Mouse (Mus musculus) CH12.LX (cell line): ENCODE results near the gene Olfr110. TPM values are rescaled to one million over a fixed set of nuclear protein-coding genes. Genes with fewer than 3 reads are reported as not detected.

Source experiments
- DNase-seq: peaks from one replicate; pipeline ENCODE4 v3.0.0-alpha.2; 2013; ENCODE audit errors: extremely low read depth
- H3K27ac ChIP-seq: 2 replicates; pipeline ENCODE4 v1.5.1; 2012; ENCODE audit warnings: low read depth, mild to moderate bottlenecking, control low read depth, moderate library complexity; ENCODE audit not compliant: insufficient read depth
- H3K27me3 ChIP-seq: replicated peaks from 2 replicates; pipeline ENCODE3; 2012; ENCODE audit warnings: inconsistent platforms
- H3K36me3 ChIP-seq, 2 experiments: replicated peaks in 1 of 2; 2 replicates each; pipeline versions ENCODE3 to v1.6.1; 2012; ENCODE audit warnings: inconsistent platforms in 1 of 2, low read length in 1 of 2, mild to moderate bottlenecking in 1 of 2, mixed read lengths in 1 of 2, moderate library complexity in 1 of 2; ENCODE audit not compliant: control insufficient read depth in 1 of 2, insufficient read depth in 1 of 2
- H3K4me1 ChIP-seq, 2 experiments: 2 replicates each; pipeline ENCODE4 v1.6.1; 2012; ENCODE audit warnings: inconsistent platforms in 1 of 2, moderate library complexity in 1 of 2; ENCODE audit not compliant: insufficient read depth in 2 of 2, control insufficient read depth in 1 of 2
- H3K4me2 ChIP-seq: 2 replicates; pipeline ENCODE4 v1.6.1; 2012; ENCODE audit warnings: low read depth, mild to moderate bottlenecking, control low read depth; ENCODE audit not compliant: poor library complexity, insufficient read depth, severe bottlenecking
- H3K4me3 ChIP-seq, 3 experiments: fragments of 150-350 bp in 1 of 3; sonication (generic) in 1 of 3; replicated peaks in 1 of 3; 2 replicates each; pipeline versions ENCODE3 to v1.5.1; 2011 to 2012; ENCODE audit warnings: low read depth in 2 of 3, low read length in 2 of 3, mild to moderate bottlenecking in 2 of 3, moderate library complexity in 2 of 3, control low read depth in 1 of 3, improper control_type of control experiment in 1 of 3, inconsistent platforms in 1 of 3, mixed read lengths in 1 of 3; ENCODE audit not compliant: poor library complexity in 1 of 3
- H3K79me2 ChIP-seq: replicated peaks from 2 replicates; pipeline ENCODE4 v1.6.1; 2012; ENCODE audit warnings: mild to moderate bottlenecking, moderate library complexity; ENCODE audit not compliant: control insufficient read depth, poor library complexity, insufficient read depth, severe bottlenecking; ENCODE audit errors: extremely low read depth
- H3K9ac ChIP-seq: 2 replicates; pipeline ENCODE4 v1.6.1; 2012; ENCODE audit warnings: low read depth, mild to moderate bottlenecking, control low read depth, moderate library complexity; ENCODE audit not compliant: insufficient read depth
- H3K9me3 ChIP-seq: replicated peaks from 2 replicates; pipeline ENCODE3; 2012; ENCODE audit warnings: low read length, inconsistent platforms, mixed read lengths
- BHLHE40 ChIP-seq: IDR thresholded peaks from 2 replicates; pipeline ENCODE4 v1.6.1; 2011; ENCODE audit warnings: mild to moderate bottlenecking, low read depth, low read length, improper control_type of control experiment
- CHD1 ChIP-seq: IDR thresholded peaks from 2 replicates; pipeline ENCODE4 v1.6.1; 2012; ENCODE audit warnings: low read depth, low read length, improper control_type of control experiment, inconsistent platforms
- CHD2 ChIP-seq: IDR thresholded peaks from 2 replicates; pipeline ENCODE4 v1.6.1; 2011; ENCODE audit warnings: low read length, improper control_type of control experiment
- CTCF ChIP-seq, 2 experiments: IDR thresholded peaks in 1 of 2; conservative IDR thresholded peaks in 1 of 2; 2 replicates each; pipeline ENCODE4 v1.5.1; 2011 to 2012; ENCODE audit warnings: low read depth in 2 of 2, low read length in 2 of 2, improper control_type of control experiment in 1 of 2, inconsistent platforms in 1 of 2, mild to moderate bottlenecking in 1 of 2, moderate library complexity in 1 of 2
- ELF1 ChIP-seq: IDR thresholded peaks from 2 replicates; pipeline ENCODE4 v1.6.1; 2014; ENCODE audit warnings: low read depth, mild to moderate bottlenecking, inconsistent platforms, low read length, improper control_type of control experiment
- EP300 ChIP-seq: IDR thresholded peaks from 2 replicates; pipeline ENCODE4 v1.6.1; 2011; ENCODE audit warnings: low read length, improper control_type of control experiment
- ETS1 ChIP-seq: conservative IDR thresholded peaks from 2 replicates; pipeline ENCODE4 v1.6.1; 2012; ENCODE audit warnings: low read depth, mild to moderate bottlenecking, inconsistent platforms, low read length, improper control_type of control experiment, moderate library complexity
- GABPA ChIP-seq: IDR thresholded peaks from 2 replicates; pipeline ENCODE4 v1.6.1; 2012; ENCODE audit warnings: low read depth, low read length, improper control_type of control experiment, inconsistent platforms; ENCODE audit not compliant: insufficient replicate concordance
- HCFC1 ChIP-seq: IDR thresholded peaks from 2 replicates; pipeline ENCODE4 v1.6.1; 2012; ENCODE audit warnings: low read depth, mild to moderate bottlenecking, inconsistent platforms, low read length, improper control_type of control experiment
- IRF4 ChIP-seq: IDR thresholded peaks from 2 replicates; pipeline ENCODE4 v1.6.1; 2014; ENCODE audit warnings: low read depth, mild to moderate bottlenecking, inconsistent platforms, low read length, improper control_type of control experiment
- JUND ChIP-seq: conservative IDR thresholded peaks from 2 replicates; pipeline ENCODE4 v1.6.1; 2011; ENCODE audit warnings: low read depth, low read length, improper control_type of control experiment
- MAX ChIP-seq: IDR thresholded peaks from 2 replicates; pipeline ENCODE4 v1.6.1; 2011; ENCODE audit warnings: low read length, improper control_type of control experiment
- MEF2A ChIP-seq: IDR thresholded peaks from 2 replicates; pipeline ENCODE4 v1.6.1; 2014; ENCODE audit warnings: low read depth, mild to moderate bottlenecking, inconsistent platforms, low read length, improper control_type of control experiment, borderline replicate concordance
- MXI1 ChIP-seq: IDR thresholded peaks from 2 replicates; pipeline ENCODE4 v1.6.1; 2011; ENCODE audit warnings: mild to moderate bottlenecking, low read depth, low read length, improper control_type of control experiment
- NELFE ChIP-seq: IDR thresholded peaks from 2 replicates; pipeline ENCODE4 v1.6.1; 2011; ENCODE audit warnings: low read depth, low read length, improper control_type of control experiment
- NRF1 ChIP-seq: IDR thresholded peaks from 2 replicates; pipeline ENCODE4 v1.6.1; 2014; ENCODE audit warnings: low read depth, mild to moderate bottlenecking, inconsistent platforms, low read length, improper control_type of control experiment, moderate library complexity
- PAX5 ChIP-seq: IDR thresholded peaks from 2 replicates; pipeline ENCODE4 v1.6.1; 2012; ENCODE audit warnings: low read length, inconsistent platforms, mixed read lengths
- POLR2A ChIP-seq: IDR thresholded peaks from 2 replicates; pipeline ENCODE4 v1.6.1; 2011; ENCODE audit warnings: low read depth, mild to moderate bottlenecking, improper control_type of control experiment, low read length
- POLR2AphosphoS2 ChIP-seq: IDR thresholded peaks from 2 replicates; pipeline ENCODE4 v1.6.1; 2011; ENCODE audit warnings: low read depth, low read length, improper control_type of control experiment
- RAD21 ChIP-seq: IDR thresholded peaks from 2 replicates; pipeline ENCODE4 v1.6.1; 2011; ENCODE audit warnings: low read depth, mild to moderate bottlenecking, low read length, improper control_type of control experiment, moderate library complexity
- SIN3A ChIP-seq: IDR thresholded peaks from 2 replicates; pipeline ENCODE4 v1.6.1; 2012; ENCODE audit warnings: low read length, improper control_type of control experiment, inconsistent platforms
- SMC3 ChIP-seq: IDR thresholded peaks from 2 replicates; pipeline ENCODE4 v1.6.1; 2011; ENCODE audit warnings: low read depth, low read length, improper control_type of control experiment
- TBP ChIP-seq: conservative IDR thresholded peaks from 2 replicates; pipeline ENCODE4 v1.6.1; 2011; ENCODE audit warnings: low read depth, low read length, improper control_type of control experiment
- UBTF ChIP-seq: IDR thresholded peaks from 2 replicates; pipeline ENCODE4 v1.6.1; 2012; ENCODE audit warnings: low read depth, mild to moderate bottlenecking, inconsistent platforms, low read length, improper control_type of control experiment, moderate library complexity
- ZC3H11A ChIP-seq: IDR thresholded peaks from 2 replicates; pipeline ENCODE4 v1.6.1; 2012; ENCODE audit warnings: low read depth, mild to moderate bottlenecking, inconsistent platforms, low read length, improper control_type of control experiment
- ZMIZ1 ChIP-seq: IDR thresholded peaks from 2 replicates; pipeline ENCODE4 v1.6.1; 2012; ENCODE audit warnings: low read depth, mild to moderate bottlenecking, inconsistent platforms, low read length, improper control_type of control experiment
- ZNF384 ChIP-seq: IDR thresholded peaks from 2 replicates; pipeline ENCODE4 v1.6.1; 2012; ENCODE audit warnings: low read depth, low read length, improper control_type of control experiment, inconsistent platforms
- dilution Hi-C: fragments of 300-500 bp; cut with MboI; formaldehyde crosslinking; loops from 2 replicates; pipeline ENCODE4 v1.14.3; 2020; ENCODE audit warnings: low sequenced_read_pairs; ENCODE audit not compliant: extremely low pct_unique_long_range_greater_than_20kb, extremely low pct_ligation_motif_present
- in situ Hi-C: fragments of 300-500 bp; cut with MboI; formaldehyde crosslinking; loops from 3 replicates; pipeline ENCODE4 v1.14.3; 2019; ENCODE audit warnings: low sequenced_read_pairs, low pct_ligation_motif_present, low pct_unique_long_range_greater_than_20kb, mixed read lengths
- polyA plus RNA-seq: library from polyadenylated mRNA; unstranded; fragments of >175 nt; gene quantifications from 2 replicates; pipeline ENCODE4 v1.2.1, GENCODE M21; 2012; ENCODE audit warnings: low read depth; ENCODE audit not compliant: insufficient read length
- total RNA-seq, 2 experiments: library from RNA; depleted of rRNA; stranded (reverse); fragments of 300-350 nt in 1 of 2; fragments of >200 nt in 1 of 2; gene quantifications; 2 replicates each; pipeline ENCODE4 v1.2.3; 2012 to 2014

Gene Olfr110
- total and polyA plus RNA-seq, 3 experiments, result not detected

DNA sequence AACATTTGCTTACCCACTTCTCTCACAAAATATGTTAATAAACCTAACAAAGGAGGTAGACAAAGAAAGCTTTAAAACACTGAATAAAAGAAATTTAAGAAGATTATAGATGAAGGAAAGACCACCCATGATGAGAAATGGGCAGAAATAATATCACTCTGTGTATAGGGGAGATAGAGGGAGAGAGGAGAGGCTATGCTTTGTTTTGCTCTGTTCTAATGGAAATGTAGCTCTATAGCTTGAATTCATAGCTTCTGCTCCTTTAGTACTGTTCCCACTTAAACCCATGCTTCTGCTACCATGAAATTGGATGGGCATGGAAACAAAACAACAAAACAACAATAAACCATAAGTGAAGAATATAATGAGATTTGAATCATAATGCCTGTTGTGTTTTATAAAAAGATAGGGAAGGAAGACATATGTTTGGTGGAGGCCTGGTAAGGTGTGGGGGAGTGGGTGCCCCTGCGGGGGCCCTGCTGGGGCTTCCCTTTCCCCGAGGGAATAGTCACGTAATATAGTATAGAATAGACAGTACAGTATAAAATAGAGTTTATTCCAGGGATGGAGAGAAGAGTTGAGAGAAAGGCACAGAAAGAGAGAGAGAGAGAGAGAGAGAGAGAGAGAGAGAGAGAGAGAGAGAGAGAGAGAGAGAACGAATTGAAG is 49.3 kb downstream of the Olfr110 start:
- no peak overlapping the region for H3K27ac ChIP-seq
- no peak overlapping the region for H3K4me2 ChIP-seq
- peaks cover 0 to 3% of the 10 kb centered on the region in 2 experiments; a peak in 1 of 4 replicates for H3K4me1 ChIP-seq
- TF ChIP-seq EP300 (no peak), NELFE (no peak), PAX5 (no peak), JUND (no peak), BHLHE40 (no peak), GABPA (no peak), MAX (no peak), ZC3H11A (no peak), UBTF (no peak), POLR2A (no peak), ZMIZ1 (no peak), POLR2AphosphoS2 (no peak), HCFC1 (no peak), CTCF (conservative IDR thresholded peaks at IDR 0.05 in 1 of 2, IDR thresholded peaks at IDR 0.05 in 1 of 2; ENCODE audit: low read depth in 2 of 2, low read length in 2 of 2) (no peak), ELF1 (no peak), RAD21 (no peak), TBP (no peak), MEF2A (no peak)
- H3K27me3 ChIP-seq, result no peaks in the 10 kb centered on the region
- H3K9ac ChIP-seq, result no peak overlapping the region
- in situ Hi-C loops, result no loop called here
- H3K79me2 ChIP-seq, result no peaks in the 10 kb centered on the region
- dilution Hi-C loops, result no loop called here
- no peaks in the 10 kb centered on the region for H3K36me3 ChIP-seq
- DNase-seq, result no peak
- no peak overlapping the region for H3K4me3 ChIP-seq
- no peaks in the 10 kb centered on the region for H3K9me3 ChIP-seq

- no peak overlapping the region for H3K9ac ChIP-seq
- H3K79me2 ChIP-seq, result no peaks in the 10 kb centered on the region
- H3K27me3 ChIP-seq, result no peaks in the 10 kb centered on the region
- no peaks in the 10 kb centered on the region for H3K36me3 ChIP-seq
- no peak overlapping the region for H3K27ac ChIP-seq
- H3K9me3 ChIP-seq, result no peaks in the 10 kb centered on the region
- H3K4me2 ChIP-seq, result no peak overlapping the region
- TF ChIP-seq ZC3H11A, result no peak
- TF ChIP-seq NRF1, result no peak
- TF ChIP-seq POLR2AphosphoS2, result no peak
- no peak for TF ChIP-seq BHLHE40
- no peak for TF ChIP-seq CHD2
- no peak for TF ChIP-seq PAX5
- no peak for TF ChIP-seq IRF4
- TF ChIP-seq SMC3, result no peak
- no peak for TF ChIP-seq HCFC1
- no peak for TF ChIP-seq UBTF
- no peak for TF ChIP-seq ETS1
- no peak for TF ChIP-seq ELF1
- no peak for TF ChIP-seq GABPA
- TF ChIP-seq CHD1, result no peak
- TF ChIP-seq SIN3A, result no peak
- TF ChIP-seq ZNF384, result no peak
- no peak for TF ChIP-seq MXI1
- TF ChIP-seq ZMIZ1, result no peak
- no peak for TF ChIP-seq RAD21
- H3K4me1 ChIP-seq, result peaks cover 0 to 3% of the 10 kb centered on the region in 2 experiments; a peak in 1 of 4 replicates
- H3K4me3 ChIP-seq, result no peak overlapping the region
- no peak for DNase-seq
- in situ Hi-C loops (no loop called here), dilution Hi-C loops (no loop called here)
Measured at GRCm38 (mm10) chr17:37543800-37544435, 51.6 kb downstream of the Olfr110 start.
